Mouse (Mus musculus) embryonic fibroblast, embryonic 13.5 days (primary cell): ENCODE measurements around the gene Dcaf17.

Source experiments
- CTCF ChIP-seq: IDR thresholded peaks from 2 replicates; pipeline ENCODE4 v1.5.1; 2011; ENCODE audit warnings: mild to moderate bottlenecking, control low read depth, low read length, moderate library complexity, borderline replicate concordance; ENCODE audit not compliant: insufficient read depth
- POLR2A ChIP-seq: IDR thresholded peaks from 2 replicates; pipeline ENCODE4 v1.6.1; 2011; ENCODE audit warnings: low read depth, mild to moderate bottlenecking, control low read depth, low read length, moderate library complexity

GRCm38 (mm10) chr2:71023986-71024385, 31.1 kb upstream of the Dcaf17 start:
- TF ChIP-seq POLR2A (no peak), CTCF (no peak)
